Mouse (Mus musculus) liver, embryonic 14.5 days (tissue): ENCODE results near the gene Elovl6. TPM values are rescaled to one million over a fixed set of nuclear protein-coding genes. Genes with fewer than 3 reads are reported as not detected.

Source experiments
- ATAC-seq: fragments of 200-750 bp; cut with Nextera tagmentation; 2 replicates; pipeline ENCODE4 v1.8.0; 2017; ENCODE audit warnings: moderate number of reproducible peaks, mild to moderate bottlenecking, moderate library complexity; ENCODE audit not compliant: insufficient read depth
- DNase-seq, 3 experiments: peaks; one replicate each; pipeline ENCODE4 v3.0.0-alpha.2; 2012 to 2013; ENCODE audit warnings: low read depth in 3 of 3, low spot score in 3 of 3
- H3K27ac ChIP-seq: fragments of 300-500 bp; sonication (generic); 2 replicates; pipeline ENCODE4 v1.5.1; 2014; ENCODE audit warnings: moderate library complexity, mild to moderate bottlenecking, control low read depth, inconsistent platforms
- H3K27me3 ChIP-seq: fragments of 300-500 bp; sonication (generic); 2 replicates; pipeline ENCODE4 v1.6.1; 2014; ENCODE audit warnings: mild to moderate bottlenecking, low read length, moderate library complexity; ENCODE audit not compliant: control insufficient read depth, insufficient read depth
- H3K36me3 ChIP-seq: fragments of 300-500 bp; sonication (generic); replicated peaks from 2 replicates; pipeline ENCODE4 v1.6.1; 2014; ENCODE audit warnings: low read depth; ENCODE audit not compliant: control insufficient read depth, insufficient read depth
- H3K4me1 ChIP-seq, 2 experiments: fragments of 200-500 bp in 1 of 2; fragments of 300-500 bp in 1 of 2; sonication (generic) in 1 of 2; replicated peaks; 2 replicates each; pipeline ENCODE4 v1.6.1; 2012 to 2014; ENCODE audit warnings: antibody characterized with exemption in 1 of 2, inconsistent platforms in 1 of 2, low read length in 1 of 2; ENCODE audit not compliant: control insufficient read depth in 2 of 2, insufficient read depth in 2 of 2
- H3K4me2 ChIP-seq: fragments of 300-500 bp; sonication (generic); 2 replicates; pipeline ENCODE4 v1.6.1; 2014; ENCODE audit warnings: low read depth, mild to moderate bottlenecking, control low read depth, moderate library complexity
- H3K4me3 ChIP-seq, 2 experiments: fragments of 200-500 bp in 1 of 2; fragments of 300-500 bp in 1 of 2; sonication (generic) in 1 of 2; 2 replicates each; pipeline ENCODE4 v1.5.1; 2012 to 2014; ENCODE audit warnings: low read depth in 2 of 2, low read length in 2 of 2, mild to moderate bottlenecking in 2 of 2, control low read depth in 1 of 2, inconsistent platforms in 1 of 2, moderate library complexity in 1 of 2; ENCODE audit not compliant: insufficient read depth in 1 of 2
- H3K9ac ChIP-seq: fragments of 300-500 bp; sonication (generic); replicated peaks from 2 replicates; pipeline ENCODE4 v1.6.1; 2014; ENCODE audit warnings: mild to moderate bottlenecking, control low read depth, moderate library complexity
- H3K9me3 ChIP-seq: fragments of 300-500 bp; sonication (generic); 2 replicates; pipeline ENCODE4 v1.6.1; 2016; ENCODE audit warnings: low read length, mixed read lengths; ENCODE audit not compliant: control insufficient read depth
- CTCF ChIP-seq: IDR thresholded peaks from 2 replicates; pipeline ENCODE4 v1.5.1; 2016; ENCODE audit warnings: antibody characterized with exemption, low read depth, control low read depth
- EP300 ChIP-seq: IDR thresholded peaks from 2 replicates; pipeline ENCODE4 v1.6.1; 2016; ENCODE audit warnings: antibody characterized with exemption, low read depth
- WGBS: fragments of 180-500 bp; shearing (Covaris S2); extraction: QIAGEN DNeasy Blood & Tissue Kit; methylation state at CpG from one replicate; pipeline ENCODE4 v1.1.7; 2014; ENCODE audit not compliant: insufficient replicate concordance; 5-methylcytosine and 5-hydroxymethylcytosine counted together
- polyA plus RNA-seq, 2 experiments: library from polyadenylated mRNA; depleted of rRNA in 1 of 2; stranded (reverse) in 1 of 2; unstranded in 1 of 2; fragments of >200 nt; fragmentation: Nextera tagmentation in 1 of 2; extraction: Ambion mirVana in 1 of 2; gene quantifications; 2 replicates each; pipeline versions ENCODE4 v1.2.1 to v1.2.3; 2012 to 2014

Gene Elovl6
- polyA plus RNA-seq, 2 experiments, result 7.2 TPM

GRCm38 (mm10) chr3:129596098-129596497 lies 63.9 kb downstream of the Elovl6 start:
- 80% methylated on average over 6 of the region's 6 CpGs for WGBS
- H3K27ac ChIP-seq, result no peak overlapping the region
- H3K4me3 ChIP-seq, result no peak overlapping the region

GRCm38 (mm10) chr3:129602289-129602688 lies 70.1 kb downstream of the Elovl6 start:
- Histone ChIP-seq H3K9ac (no peak overlapping the region), H3K36me3 (no peaks in the 10 kb centered on the region), H3K4me2 (no peak overlapping the region), H3K9me3 (no peaks in the 10 kb centered on the region), H3K27ac (no peak overlapping the region), H3K27me3 (no peaks in the 10 kb centered on the region), H3K4me1 (no peaks in the 10 kb centered on the region), H3K4me3 (no peak overlapping the region)
- WGBS, result 45% methylated on average over 9 of the region's 9 CpGs
- TF ChIP-seq EP300 (no peak), CTCF (no peak)
- ATAC-seq (no peak), DNase-seq (no peak)

More at GRCm38 (mm10) chr3:129596098-129596497, 63.9 kb downstream of the Elovl6 start:
- no peak for TF ChIP-seq EP300
- TF ChIP-seq CTCF, result no peak
- no peaks in the 10 kb centered on the region for H3K9me3 ChIP-seq
- no peak for DNase-seq
- no peak overlapping the region for H3K9ac ChIP-seq
- H3K27me3 ChIP-seq, result no peaks in the 10 kb centered on the region
- H3K4me2 ChIP-seq, result no peak overlapping the region
- no peak for ATAC-seq
- no peaks in the 10 kb centered on the region for H3K4me1 ChIP-seq
- H3K36me3 ChIP-seq, result no peaks in the 10 kb centered on the region

- WGBS, result 75% methylated on average over 7 of the region's 7 CpGs
- no peak for DNase-seq
- no peak for TF ChIP-seq CTCF
- TF ChIP-seq EP300, result no peak
- Histone ChIP-seq H3K27me3 (no peaks in the 10 kb centered on the region), H3K9ac (no peak overlapping the region), H3K9me3 (no peaks in the 10 kb centered on the region), H3K27ac (no peak overlapping the region), H3K4me1 (no peaks in the 10 kb centered on the region), H3K4me2 (no peak overlapping the region), H3K36me3 (no peaks in the 10 kb centered on the region), H3K4me3 (no peak overlapping the region)
- ATAC-seq, result no peak
Observed at GRCm38 (mm10) chr3:129605487-129605886, 73.3 kb downstream of the Elovl6 start.

GRCm38 (mm10) chr3:129605934-129606333 lies 73.8 kb downstream of the Elovl6 start:
- no peak for ATAC-seq
- Histone ChIP-seq H3K36me3 (no peaks in the 10 kb centered on the region), H3K27ac (no peak overlapping the region), H3K4me3 (no peak overlapping the region), H3K27me3 (no peaks in the 10 kb centered on the region), H3K9ac (no peak overlapping the region), H3K4me1 (no peaks in the 10 kb centered on the region), H3K9me3 (no peaks in the 10 kb centered on the region), H3K4me2 (no peak overlapping the region)
- no peak for DNase-seq
- TF ChIP-seq EP300 (no peak), CTCF (no peak)
- 66% methylated on average over 6 of the region's 6 CpGs for WGBS

DNA sequence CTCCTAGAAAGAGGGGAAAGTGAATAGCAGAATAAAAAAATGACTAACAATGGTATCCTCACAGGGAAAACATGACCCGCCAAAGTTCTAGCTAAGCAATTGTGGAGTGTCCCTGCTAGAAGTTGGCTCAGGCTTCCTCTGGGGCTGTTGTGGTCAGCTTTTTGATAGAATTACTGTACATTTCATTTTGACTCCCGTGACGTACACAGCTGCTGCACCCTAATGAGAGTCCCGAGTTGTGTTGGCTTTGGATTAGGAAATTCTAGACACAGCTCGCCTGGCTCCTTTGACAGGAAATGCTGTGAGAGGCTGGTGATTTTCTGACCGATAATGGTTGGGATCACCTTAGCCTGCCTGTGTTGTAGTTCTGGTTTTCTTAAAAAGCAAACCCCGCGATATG lies 79.5 kb downstream of the Elovl6 start:
- no peaks in the 10 kb centered on the region for H3K27me3 ChIP-seq
- no peak overlapping the region for H3K27ac ChIP-seq
- H3K9ac ChIP-seq, result no peak overlapping the region
- H3K36me3 ChIP-seq, result no peaks in the 10 kb centered on the region
- ATAC-seq, result no peak
- no peak overlapping the region for H3K4me2 ChIP-seq
- H3K4me1 ChIP-seq, result peaks cover 0 to 4% of the 10 kb centered on the region in 2 experiments; a peak in 1 of 4 replicates
- TF ChIP-seq EP300, result no peak
- no peak for TF ChIP-seq CTCF
- no peak for DNase-seq
- no peaks in the 10 kb centered on the region for H3K9me3 ChIP-seq
- no peak overlapping the region for H3K4me3 ChIP-seq
- 45% methylated on average over 8 of the region's 8 CpGs for WGBS
